Mouse (Mus musculus) Patski (cell line): ENCODE data around the gene Aldh3b3. TPM values are rescaled to one million over a fixed set of nuclear protein-coding genes. Genes with fewer than 3 reads are reported as not detected.
"Not testable (repeated sequence)": the region's sequence is repeated elsewhere in the genome, so short reads cannot be mapped to it uniquely, and the experiment has no call there.

ENCODE experiments used
- ATAC-seq: fragments of 100-300 bp; one replicate; pipeline ENCODE4 v1.8.0; 2021
- CTCF ChIA-PET: fragments of 350-600 bp; sonication (Branson Sonifier 250); formaldehyde crosslinking; loops from one replicate; lab custom pipeline; 2022; ENCODE audit warnings: inconsistent platforms; lab: Charles Lee
- POLR2A ChIA-PET: fragments of 350-600 bp; sonication (Branson Sonifier 250); formaldehyde crosslinking; loops from one replicate; lab custom pipeline; 2022; ENCODE audit warnings: antibody characterized with exemption, inconsistent platforms; lab: Charles Lee
- DNase-seq: peaks from one replicate; pipeline ENCODE4 v3.0.0-alpha.2; 2011; ENCODE audit warnings: low read depth, low spot score
- H3K27me3 ChIP-seq: fragments of 371-371 bp; one replicate; pipeline ENCODE4 v1.5.1; 2021
- CTCF ChIP-seq: fragments of 100-300 bp; IDR thresholded peaks from one replicate; pipeline ENCODE4 v1.5.1; 2021
- in situ Hi-C: fragments of 300-500 bp; cut with MboI; formaldehyde crosslinking; loops from 3 replicates; pipeline ENCODE4 v1.11.1; 2018; ENCODE audit warnings: low pct_unique_long_range_greater_than_20kb, mixed read lengths
- polyA plus RNA-seq: library from polyadenylated mRNA; unstranded; gene quantifications from one replicate; pipeline ENCODE4 v1.2.3, GENCODE M21; 2021

The Aldh3b3 gene
- polyA plus RNA-seq, 1 experiment from 2014 or later, result 0.17 TPM

DNA sequence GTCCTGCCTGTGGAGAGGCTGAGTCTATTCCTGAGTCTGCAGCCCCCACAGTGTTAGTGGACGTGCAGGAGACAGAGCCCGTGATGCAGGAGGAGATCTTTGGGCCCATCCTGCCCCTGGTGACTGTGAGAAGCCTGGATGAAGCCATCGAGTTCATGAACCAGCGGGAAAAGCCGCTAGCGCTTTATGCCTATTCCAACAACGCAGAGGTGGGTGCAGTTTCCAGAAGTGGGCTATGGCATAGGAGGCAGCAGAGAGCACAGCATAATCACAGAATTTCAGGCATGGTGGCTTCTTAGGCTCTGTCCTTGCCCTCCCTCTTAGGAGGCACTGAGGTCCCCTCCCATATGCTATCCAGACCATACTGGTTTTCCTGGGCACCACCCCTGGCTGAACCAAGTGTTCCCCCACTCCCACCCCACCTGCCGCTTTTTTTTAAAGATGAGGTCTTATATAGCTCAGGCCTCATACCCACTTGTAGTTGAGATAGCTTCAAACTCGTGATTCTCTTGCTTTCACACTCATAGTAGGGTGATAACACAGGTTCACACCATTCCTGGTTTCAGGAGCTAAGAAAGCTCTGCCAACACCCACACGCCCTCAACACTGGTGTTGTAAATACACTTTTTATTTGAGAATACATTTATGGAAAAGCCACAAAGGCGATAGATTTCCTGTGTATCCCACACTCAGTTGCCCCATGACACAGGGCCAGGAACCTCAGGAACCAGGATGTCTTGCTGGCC is 8.1 kb downstream of the Aldh3b3 start:
- ChIA-PET CTCF (interaction anchor here (0.8 kb wide), 1 partner anchor 9 kb away, joined by 3 read pairs; no protein-coding TSS in a partner anchor), POLR2A (no interaction called here)
- ATAC-seq, result no peak
- H3K27me3 ChIP-seq, result peaks cover 14% of the 10 kb centered on the region
- in situ Hi-C loops, result no loop called here
- TF ChIP-seq CTCF, result no peak
- no peak for DNase-seq

DNA sequence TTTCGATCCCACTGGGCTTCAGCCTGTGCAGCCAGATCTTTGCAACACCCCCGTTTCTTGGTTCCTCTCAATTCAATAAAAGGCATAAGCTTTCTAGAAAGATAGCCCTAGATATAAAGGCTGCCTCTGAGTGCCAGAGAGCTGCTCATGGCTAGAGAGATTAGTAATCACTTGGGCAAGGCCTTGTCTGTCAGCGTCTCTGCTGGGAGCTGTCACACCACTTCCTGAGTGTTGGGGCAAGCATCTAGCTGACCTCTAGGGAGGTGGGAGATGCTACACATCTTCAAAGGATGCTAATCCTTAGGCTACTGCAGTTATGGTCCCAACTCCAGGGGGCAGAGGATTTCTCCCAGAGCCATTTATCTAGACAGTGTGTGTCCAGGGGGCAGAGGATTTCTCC is 8.8 kb downstream of the Aldh3b3 start:
- peaks cover 15% of the 10 kb centered on the region for H3K27me3 ChIP-seq
- ATAC-seq (no peak), DNase-seq (no peak)
- CTCF ChIA-PET, result interaction anchor here (0.8 kb wide), 1 partner anchor 8 kb away, joined by 3 read pairs; no protein-coding TSS in a partner anchor
- in situ Hi-C loops, result no loop called here
- no peak for TF ChIP-seq CTCF
- POLR2A ChIA-PET, result no interaction called here

DNA sequence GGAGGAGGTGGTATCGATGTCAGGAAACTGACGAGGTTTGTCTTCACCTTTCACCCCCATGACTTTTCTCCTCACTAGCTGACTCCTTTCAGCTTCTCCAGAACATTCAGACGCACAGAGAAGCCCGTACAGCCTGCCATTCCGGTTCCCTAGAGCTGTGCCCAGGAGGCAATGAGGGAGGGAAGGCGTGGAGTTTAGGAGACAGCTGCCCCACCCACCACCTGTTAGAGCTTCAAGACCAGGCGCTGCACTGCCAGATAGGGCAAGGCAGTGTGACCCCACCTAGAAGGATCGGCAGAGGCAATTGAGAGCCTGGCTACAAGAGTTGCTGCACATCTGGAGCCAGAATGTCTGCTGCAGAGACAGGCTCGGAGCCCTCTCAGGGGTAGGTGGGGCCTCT is 13.8 kb downstream of the Aldh3b3 start, which contains the start of gene Aldh3b2:
TSS of gene Aldh3b2 (plus strand) at position 100 of the 400 bp plus-strand sequence.
- in situ Hi-C loops, result no loop called here
- no peak for ATAC-seq
- ChIA-PET POLR2A (no interaction called here), CTCF (interaction anchor here (1.0 to 1.3 kb wide), 2 partner anchors 12 to 26 kb away, joined by 3 read pairs; no protein-coding TSS in a partner anchor)
- TF ChIP-seq CTCF, result no peak
- DNase-seq, result no peak
- H3K27me3 ChIP-seq, result peaks cover 20% of the 10 kb centered on the region

DNA sequence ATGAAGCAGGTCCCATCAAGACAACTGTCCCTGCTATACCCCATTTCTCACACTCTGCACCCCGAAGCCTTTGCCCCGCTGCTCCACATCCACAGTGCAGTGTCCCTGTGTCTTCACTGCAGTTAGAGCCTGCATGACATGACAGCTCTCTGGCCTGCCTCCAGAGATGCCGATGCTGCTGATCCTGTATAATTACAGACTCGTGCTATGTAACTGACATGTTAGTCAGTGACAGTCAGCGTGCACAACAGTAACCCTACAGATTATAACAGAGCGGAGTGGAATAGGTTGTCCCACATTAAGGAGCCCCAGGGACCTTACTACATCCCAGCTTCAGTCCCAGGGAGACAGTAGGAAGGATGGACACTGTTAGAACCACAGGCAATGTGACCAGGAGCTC is 16.2 kb downstream of the Aldh3b3 start:
- in situ Hi-C loops, POLR2A ChIA-PET, ATAC-seq, DNase-seq: not testable (repeated sequence)
- H3K27me3 ChIP-seq, result peaks cover 20% of the 10 kb centered on the region
- CTCF ChIA-PET, result interaction anchor here (0.8 kb wide), 1 partner anchor 23 kb away, joined by 3 read pairs; no protein-coding TSS in a partner anchor

DNA sequence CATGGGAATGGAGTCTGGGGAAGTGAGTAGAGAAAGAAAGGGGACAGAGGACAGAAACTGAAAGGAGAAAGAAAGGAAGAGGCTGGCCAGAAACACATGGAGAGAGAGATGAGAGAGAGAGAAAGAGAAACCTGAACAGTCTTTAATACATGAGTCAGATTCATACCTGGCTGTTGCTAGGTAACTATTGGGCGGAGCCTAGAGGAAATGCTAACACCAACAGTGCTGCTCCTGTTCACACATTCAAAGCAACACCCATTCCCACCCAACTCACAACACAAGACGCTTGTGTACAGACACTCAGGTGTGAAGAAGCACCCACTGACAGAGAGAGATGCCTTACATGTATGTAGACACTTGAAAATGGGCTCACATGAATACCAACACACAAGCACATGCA is 17.4 kb downstream of the Aldh3b3 start:
- CTCF ChIA-PET, result interaction anchor here (1.1 to 1.3 kb wide), 2 partner anchors 9 to 29 kb away, joined by 3 read pairs; no protein-coding TSS in a partner anchor
- H3K27me3 ChIP-seq, result peaks cover 17% of the 10 kb centered on the region
- no peak for TF ChIP-seq CTCF
- POLR2A ChIA-PET, result no interaction called here
- ATAC-seq (no peak), DNase-seq (no peak)
- in situ Hi-C loops, result no loop called here

DNA sequence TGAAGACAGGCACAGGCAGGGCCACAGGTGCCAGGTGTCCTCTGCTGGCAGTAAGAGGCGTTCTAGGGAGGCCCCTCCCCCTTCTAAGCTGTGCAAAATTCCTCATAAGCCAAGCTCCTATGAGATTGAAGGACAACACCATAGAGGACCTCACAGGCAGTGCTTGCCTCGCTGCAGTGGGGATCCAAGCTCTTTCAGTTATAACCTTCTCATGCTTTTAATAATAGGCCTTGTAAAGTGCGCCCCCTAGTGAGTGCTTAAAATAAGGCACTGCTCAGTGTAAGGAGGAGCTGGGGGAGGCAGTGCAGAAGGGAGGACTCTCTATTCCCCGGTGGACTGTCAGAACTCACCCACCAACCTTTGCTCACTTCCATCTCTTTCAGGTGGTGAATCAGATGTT is 21.9 kb downstream of the Aldh3b3 start:
- H3K27me3 ChIP-seq, result peaks cover 8% of the 10 kb centered on the region
- in situ Hi-C loops, result loop anchor here (5.0 kb wide), 1 partner anchor 33 kb away; no protein-coding TSS in a partner anchor
- ChIA-PET POLR2A (interaction anchor here (0.8 kb wide), 1 partner anchor 11 kb away, joined by 3 read pairs; no protein-coding TSS in a partner anchor), CTCF (interaction anchor here (0.7 to 5.5 kb wide), 17 partner anchors 11 to 204 kb away, joined by 3 to 32 read pairs (median 5); partner anchors contain the start of genes Aldh3b3, Gm49405, Ndufv1 and Nudt8)
- DNase-seq (no peak), ATAC-seq (peak; percentile 51)
- TF ChIP-seq CTCF, result peak; percentile 91

DNA sequence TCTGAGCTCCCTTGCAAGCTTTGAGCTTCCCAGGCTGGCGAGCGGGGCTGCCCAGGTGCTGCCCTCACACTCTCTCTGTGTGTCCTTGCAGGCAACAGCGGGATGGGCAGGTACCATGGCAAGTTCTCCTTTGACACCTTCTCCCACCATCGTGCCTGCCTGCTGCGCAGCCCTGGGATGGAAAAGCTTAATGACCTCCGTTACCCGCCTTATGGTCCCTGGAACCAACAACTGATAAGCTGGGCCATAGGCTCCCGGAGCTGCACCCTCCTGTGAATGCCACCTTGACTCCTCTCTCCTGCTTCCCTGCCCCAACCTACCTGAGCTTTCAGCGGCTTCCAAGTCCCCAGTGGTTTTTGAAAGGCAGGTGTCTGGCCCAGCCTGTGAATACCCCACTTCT is 22.5 kb downstream of the Aldh3b3 start:
- in situ Hi-C loops, result loop anchor here (5.0 kb wide), 1 partner anchor 34 kb away; no protein-coding TSS in a partner anchor
- POLR2A ChIA-PET, result interaction anchor here (0.8 kb wide), 1 partner anchor 12 kb away, joined by 3 read pairs; no protein-coding TSS in a partner anchor
- H3K27me3 ChIP-seq, result peaks cover 8% of the 10 kb centered on the region
- DNase-seq (no peak), ATAC-seq (no peak)
- CTCF ChIA-PET, result interaction anchor here (0.7 to 5.5 kb wide), 18 partner anchors 11 to 205 kb away, joined by 3 to 32 read pairs (median 4); partner anchors contain the start of genes Aldh3b3, Gm49405, Ndufv1 and Nudt8
- no peak for TF ChIP-seq CTCF

DNA sequence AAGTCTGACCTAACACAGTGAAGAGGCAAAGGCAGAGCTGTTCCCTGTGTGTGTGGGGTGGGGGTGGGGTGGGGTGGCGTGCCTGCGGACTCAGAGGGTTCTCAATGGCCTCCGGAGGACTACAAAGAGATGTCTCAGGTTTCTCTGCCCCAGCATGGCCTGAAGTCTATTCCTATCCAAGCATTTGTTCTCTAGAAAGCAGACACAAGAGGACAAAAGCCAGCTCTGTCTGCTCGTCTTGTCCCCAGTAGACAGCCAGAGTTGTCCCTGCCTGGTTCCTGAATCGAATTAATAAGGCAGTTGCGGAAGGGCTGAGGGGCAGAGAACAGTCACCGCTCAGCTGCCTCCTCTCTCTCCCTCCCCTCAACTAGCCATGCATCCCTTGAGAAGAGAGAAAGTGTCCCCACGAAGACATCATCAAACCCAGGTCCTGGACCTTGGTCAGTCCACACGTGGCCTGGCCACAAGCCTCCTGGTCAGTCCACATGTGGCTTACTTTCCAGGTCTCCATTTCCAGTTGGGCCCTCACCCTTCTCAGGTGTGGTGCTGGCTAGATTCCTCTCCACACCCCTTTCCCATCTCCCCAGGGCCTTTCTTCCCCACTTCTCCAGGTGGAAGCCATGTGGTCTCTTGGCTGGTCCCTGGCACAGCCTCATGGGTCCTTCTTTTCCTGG is 25.2 kb downstream of the Aldh3b3 start:
- DNase-seq (no peak), ATAC-seq (no peak)
- CTCF ChIA-PET, result interaction anchor here (1.2 to 6.7 kb wide), 3 partner anchors 16 to 93 kb away, joined by 3 to 33 read pairs (median 32); partner anchors contain the start of genes Gm49405 and Nudt8
- H3K27me3 ChIP-seq, result peaks cover 8% of the 10 kb centered on the region
- TF ChIP-seq CTCF, result no peak
- in situ Hi-C loops, result loop anchor here (5.0 kb wide), 1 partner anchor 36 kb away; no protein-coding TSS in a partner anchor
- POLR2A ChIA-PET, result no interaction called here

DNA sequence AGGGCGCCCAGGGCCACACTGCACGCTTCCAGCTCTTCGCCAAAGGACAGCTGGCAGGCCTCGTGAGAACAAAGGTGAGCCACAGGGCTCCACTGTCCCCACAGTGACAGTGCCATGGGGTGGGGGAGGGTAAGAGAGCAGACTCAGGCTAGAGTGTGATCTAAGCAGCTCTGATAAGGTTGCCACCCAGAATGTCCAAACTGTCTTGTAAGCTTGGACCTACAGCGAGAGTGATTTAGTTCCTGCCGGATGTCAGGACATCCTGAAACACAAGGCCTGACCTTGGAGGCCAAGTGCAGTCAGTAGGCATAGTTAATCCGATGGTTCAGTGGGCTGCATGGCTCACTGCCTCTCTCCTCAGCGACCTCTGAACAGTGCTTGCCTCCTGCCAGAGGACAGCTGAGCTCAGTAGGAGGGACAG is 26.8 kb downstream of the Aldh3b3 start:
- POLR2A ChIA-PET, result interaction anchor here (0.6 kb wide), 1 partner anchor 104 kb away, joined by 3 read pairs; no protein-coding TSS in a partner anchor
- in situ Hi-C loops, result no loop called here
- H3K27me3 ChIP-seq, result peaks cover 8% of the 10 kb centered on the region
- no peak for TF ChIP-seq CTCF
- ATAC-seq (no peak), DNase-seq (no peak)
- CTCF ChIA-PET, result interaction anchor here (1.5 to 6.7 kb wide), 4 partner anchors 10 to 39 kb away, joined by 5 to 33 read pairs (median 6); partner anchors contain the start of genes Gm49405, Ndufv1 and Nudt8

DNA sequence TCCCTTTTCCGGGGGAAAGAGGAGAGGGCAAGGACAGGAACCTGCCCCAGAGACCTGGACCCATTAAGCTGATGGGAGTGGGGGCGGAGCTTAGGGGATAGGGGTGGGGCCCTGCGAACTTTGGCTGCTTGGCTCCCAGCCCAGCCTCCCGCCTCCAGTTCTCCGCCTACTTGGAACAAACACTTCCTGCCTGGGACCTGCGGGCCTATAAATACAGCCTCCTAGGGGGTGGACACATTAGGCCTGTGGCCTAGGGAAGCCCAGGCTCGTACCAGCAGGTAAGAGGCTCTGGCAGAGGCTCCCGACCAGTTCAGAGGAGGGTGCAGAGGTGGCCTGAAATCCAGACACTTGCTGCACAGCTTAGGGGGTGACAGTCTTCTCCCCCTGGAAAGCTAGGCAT is 27.9 kb downstream of the Aldh3b3 start, which contains the start of gene Acy3:
TSS of gene Acy3 (plus strand) at position 237 of the 400 bp plus-strand sequence.
- ChIA-PET POLR2A (interaction anchor here (3.1 kb wide), 1 partner anchor 15 kb away, joined by 9 read pairs; the partner anchor contains the start of genes Gm49405 and Nudt8), CTCF (interaction anchor here (1.0 to 6.7 kb wide), 4 partner anchors 13 to 203 kb away, joined by 3 to 33 read pairs (median 6); partner anchors contain the start of genes Gm49405, Ndufv1 and Nudt8)
- DNase-seq (no peak), ATAC-seq (no peak)
- in situ Hi-C loops, result no loop called here
- no peaks in the 10 kb centered on the region for H3K27me3 ChIP-seq
- TF ChIP-seq CTCF, result no peak
